Mouse (Mus musculus) thymus, postnatal 4 days (tissue): Measurements from ENCODE around the gene Cckbr.
"Not testable (repeated sequence)": the region's sequence is repeated elsewhere in the genome, so short reads cannot be mapped to it uniquely, and the experiment has no call there.

Experiments used
- DNase-seq: peaks from one replicate; pipeline ENCODE4 v3.0.0; 2021

Gene Cckbr

DNA sequence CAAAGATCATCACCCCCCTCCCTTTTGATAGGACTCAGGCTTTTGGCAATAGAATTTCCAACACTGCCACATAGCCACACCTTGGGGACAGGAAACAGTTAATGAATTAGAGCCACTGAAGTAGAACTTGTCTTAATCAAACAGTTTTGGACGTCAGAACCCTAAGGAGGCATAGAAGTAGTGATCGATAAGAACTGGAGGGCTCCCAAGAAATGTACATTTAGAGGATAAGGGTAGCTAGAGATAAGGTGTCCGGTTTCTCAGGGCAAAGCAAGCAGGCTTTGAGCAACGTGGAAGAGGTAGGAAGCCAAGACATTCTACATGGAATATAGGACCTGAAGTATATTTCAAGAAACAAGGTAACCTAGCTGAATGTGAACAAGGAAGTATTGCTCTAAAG, 15.9 kb downstream of the Cckbr start:
- DNase-seq: no peak

DNA sequence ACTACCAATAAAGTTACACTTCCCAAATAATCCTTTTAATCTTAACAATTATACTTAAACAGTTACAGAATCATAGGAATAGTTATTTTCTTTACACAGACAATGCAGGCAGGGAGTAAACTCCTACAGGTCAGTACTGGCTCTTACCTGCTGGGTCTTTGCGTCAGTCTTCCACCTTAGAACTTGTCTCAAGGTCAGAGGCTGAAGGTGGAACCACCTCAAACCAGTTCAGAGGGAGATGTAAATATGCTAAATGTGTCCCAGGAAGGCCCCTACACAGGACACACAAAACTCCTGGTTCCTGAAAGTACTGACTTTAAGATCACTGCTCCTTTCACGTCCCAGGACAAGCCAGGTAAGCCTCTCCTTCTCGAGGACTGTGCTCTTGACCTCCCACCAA, 19.5 kb downstream of the Cckbr start:
- DNase-seq: no peak

GRCm38 (mm10) chr7:105453345-105453744, 27.8 kb downstream of the Cckbr start:
- DNase-seq: not testable (repeated sequence)

DNA sequence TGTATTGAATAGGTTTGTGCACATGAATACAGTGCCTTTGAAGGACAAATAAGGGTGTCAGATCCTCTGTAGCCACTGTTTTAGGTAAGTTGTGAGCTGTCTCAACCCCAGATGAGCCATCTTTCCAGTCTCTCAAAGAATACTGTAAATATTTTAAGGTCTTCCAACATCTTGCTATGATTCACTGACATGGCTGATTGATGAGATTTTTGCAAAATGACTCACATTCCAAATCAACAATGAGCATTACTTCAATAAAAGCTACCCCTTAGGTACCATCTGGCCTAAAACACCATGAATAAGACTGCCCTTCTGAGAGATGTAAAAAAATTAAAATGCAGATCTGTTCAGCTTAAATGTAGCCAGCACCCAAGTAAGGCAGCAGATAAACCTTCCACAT, 33.0 kb downstream of the Cckbr start:
- DNase-seq: no peak

- DNase-seq: not testable (repeated sequence)
These were observed 40.0 kb downstream of the Cckbr start for GRCm38 (mm10) chr7:105465505-105465904.

DNA sequence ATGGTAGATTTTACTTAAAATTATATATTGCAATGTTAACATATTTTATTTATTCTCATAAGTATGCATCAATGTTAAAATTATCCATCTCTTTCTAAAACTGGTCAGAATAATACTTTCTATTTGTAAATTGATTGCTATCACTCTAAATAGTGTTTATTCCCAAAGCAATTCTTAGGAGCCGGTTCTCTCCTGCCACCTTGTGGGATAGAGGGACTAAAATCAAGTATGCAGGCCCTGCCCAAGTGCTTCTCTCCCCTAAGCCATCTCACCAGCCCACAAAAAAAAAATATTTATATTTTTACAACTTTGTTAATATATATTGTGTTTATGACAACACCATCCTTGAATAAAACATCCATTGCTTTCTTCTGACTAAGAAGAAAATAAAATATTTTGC, 47.1 kb downstream of the Cckbr start:
- DNase-seq: no peak

- DNase-seq: no peak
These were observed 49.3 kb downstream of the Cckbr start for GRCm38 (mm10) chr7:105474771-105475315.

- no peak for DNase-seq
These were observed 49.9 kb downstream of the Cckbr start for GRCm38 (mm10) chr7:105475396-105475949.

DNA sequence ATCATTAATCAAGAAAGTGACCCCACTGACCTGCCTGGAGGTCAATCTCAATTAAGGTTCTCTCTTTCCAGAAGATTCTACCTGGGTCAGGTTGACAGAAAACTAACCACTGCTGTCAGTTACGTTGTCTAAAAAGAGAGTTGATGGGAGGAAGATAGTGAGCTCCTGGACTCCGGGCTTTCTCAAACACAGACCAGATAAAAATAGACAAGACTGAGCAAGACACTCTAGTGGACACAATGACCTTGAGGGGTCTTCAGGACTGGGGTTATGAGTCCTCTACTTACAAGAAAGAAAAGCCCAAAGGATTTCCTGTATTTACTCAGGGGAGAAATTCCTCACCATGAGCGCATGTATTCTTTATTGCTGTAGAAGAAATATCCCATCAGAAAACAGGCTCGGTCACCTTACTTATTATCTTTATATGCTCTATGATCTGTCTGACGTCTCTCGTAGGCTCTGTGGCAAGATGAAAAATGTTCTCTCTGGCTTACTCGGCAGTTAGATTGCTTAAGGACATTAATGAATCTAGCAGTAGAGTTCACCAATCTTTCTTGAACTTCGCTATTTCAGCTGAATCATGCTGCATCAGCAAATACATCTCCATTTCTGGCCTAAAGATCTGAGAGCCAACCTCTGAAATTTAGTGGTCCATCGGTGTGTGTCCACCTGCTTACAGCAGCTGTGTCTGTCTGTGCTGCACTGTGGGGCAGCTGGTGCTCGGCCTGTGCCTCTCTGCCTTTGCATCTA, 51.3 kb downstream of the Cckbr start:
- DNase-seq: no peak

DNA sequence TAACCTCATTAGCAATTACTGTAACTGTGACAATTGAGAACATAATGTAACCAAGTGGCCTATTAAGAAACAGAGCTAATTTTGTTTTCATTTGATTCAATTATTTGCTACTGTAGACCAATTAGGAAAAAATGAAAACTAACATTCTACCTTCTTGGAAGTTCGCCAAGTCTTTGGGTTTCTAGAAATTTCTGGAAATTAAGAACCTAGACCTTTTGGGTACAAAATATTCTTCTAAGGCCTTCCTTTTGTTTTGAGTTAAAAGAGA, 51.8 kb downstream of the Cckbr start:
- DNase-seq: no peak

DNA sequence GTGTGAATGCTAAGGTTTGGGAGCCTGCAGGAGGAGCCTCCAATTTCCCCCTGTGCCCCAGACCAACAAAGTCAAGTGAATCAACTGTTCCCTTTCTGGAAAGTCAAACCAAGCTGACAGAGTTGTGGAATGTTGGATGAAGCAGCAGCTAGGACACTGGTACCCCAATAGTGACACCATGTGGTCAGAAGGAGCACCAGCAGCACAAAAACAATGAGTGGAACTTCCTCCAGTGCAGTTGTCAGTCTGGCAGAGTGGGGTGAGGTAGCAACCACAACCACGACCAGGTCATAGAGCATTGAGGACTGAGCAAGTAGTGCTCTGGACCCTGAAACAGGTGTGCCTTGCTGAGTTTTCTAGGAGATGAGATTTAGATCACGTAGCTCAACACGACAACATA, 52.3 kb downstream of the Cckbr start:
- DNase-seq: peak; percentile 28

DNA sequence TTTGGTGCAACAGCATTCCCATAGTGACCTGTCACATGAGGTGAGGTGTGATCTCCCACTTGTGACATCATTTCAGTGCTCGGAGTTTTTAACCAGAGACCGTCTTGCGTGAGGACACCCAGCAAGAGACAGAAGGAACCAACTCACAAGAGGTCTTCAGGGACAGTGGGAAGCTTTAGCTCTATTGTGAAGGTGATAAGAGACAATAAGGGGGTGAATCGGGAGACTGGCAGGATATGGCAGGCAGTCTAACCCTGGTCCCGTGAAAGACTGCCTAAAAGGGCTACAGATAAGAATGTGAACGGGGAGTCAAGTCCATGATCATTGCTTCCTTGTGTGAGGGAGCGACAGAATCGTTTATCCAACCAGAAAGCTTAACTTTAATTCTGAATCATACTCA, 52.8 kb downstream of the Cckbr start:
- DNase-seq: no peak

DNA sequence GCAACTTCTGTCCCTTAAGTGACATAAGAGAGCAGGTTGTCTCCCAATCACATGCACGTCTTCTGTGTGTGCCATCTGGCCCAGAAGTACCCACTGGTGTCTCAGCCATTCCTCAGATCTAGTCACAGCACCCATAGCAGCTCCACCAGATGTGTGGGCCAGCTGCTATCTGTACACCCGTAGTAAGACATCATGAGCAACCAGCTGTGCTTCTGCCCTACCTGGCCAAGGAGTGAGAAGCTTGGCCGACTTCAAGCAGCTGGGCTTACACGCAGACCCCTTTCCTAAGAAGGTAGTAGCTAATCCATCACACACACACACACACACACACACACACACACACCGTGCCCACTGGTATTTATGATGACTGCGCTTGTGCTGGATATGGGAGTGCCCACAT, 53.7 kb downstream of the Cckbr start:
- DNase-seq: no peak

GRCm38 (mm10) chr7:105480081-105480480, 54.5 kb downstream of the Cckbr start:
- no peak for DNase-seq

GRCm38 (mm10) chr7:105480561-105481504, 55.3 kb downstream of the Cckbr start:
- no peak for DNase-seq

GRCm38 (mm10) chr7:105481505-105482411, 56.2 kb downstream of the Cckbr start, which contains the start of gene Cavin3:
TSS of gene Cavin3 (minus strand) at chr7:105482300.
- peak; percentile 13 for DNase-seq

DNA sequence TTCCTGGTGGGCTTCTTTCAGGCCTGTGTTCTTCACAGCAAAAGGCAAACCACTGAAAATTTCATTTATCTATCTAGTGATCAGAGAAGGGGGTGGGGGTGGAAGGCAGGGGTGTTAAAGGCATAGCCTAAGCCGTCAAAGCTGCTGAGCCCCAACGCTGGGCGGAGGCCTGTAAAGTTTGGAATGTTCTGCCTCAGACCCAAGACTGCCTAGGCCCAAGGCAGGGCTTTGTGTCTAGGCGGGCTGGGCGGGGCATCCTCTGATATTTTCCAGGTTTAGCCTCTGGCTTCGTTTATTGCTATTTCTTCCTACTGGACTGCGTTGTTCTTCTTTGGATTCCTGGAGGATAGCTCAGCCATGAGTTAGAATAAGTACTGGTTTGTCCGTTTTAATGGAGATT, 56.9 kb downstream of the Cckbr start:
- DNase-seq: no peak

- DNase-seq: no peak
These were observed 59.5 kb downstream of the Cckbr start for GRCm38 (mm10) chr7:105485029-105485428.

GRCm38 (mm10) chr7:105487104-105487876, 61.8 kb downstream of the Cckbr start:
- DNase-seq: no peak

DNA sequence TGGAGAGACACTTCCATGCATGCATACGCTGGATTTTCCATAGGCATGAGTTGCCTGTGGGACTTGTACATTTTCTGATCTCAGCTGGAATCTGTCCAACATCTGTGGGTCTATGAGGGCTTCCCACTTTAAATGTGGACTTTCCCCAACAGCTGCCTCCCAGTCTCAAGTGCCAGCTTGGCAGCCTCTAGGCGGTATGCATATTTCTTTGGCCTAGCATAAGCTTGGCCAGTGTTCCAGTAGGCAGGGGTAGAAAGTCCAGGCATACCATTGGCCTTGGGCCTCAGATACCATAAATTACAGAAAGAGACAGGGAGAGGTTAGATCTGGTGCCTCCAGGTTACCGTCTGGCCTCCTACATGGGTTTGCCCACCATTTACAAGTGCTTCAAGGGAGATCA, 72.3 kb downstream of the Cckbr start:
- DNase-seq: no peak

- no peak for DNase-seq
These were observed 73.4 kb downstream of the Cckbr start for GRCm38 (mm10) chr7:105498854-105499492.
